In the genomic region with DNA sequence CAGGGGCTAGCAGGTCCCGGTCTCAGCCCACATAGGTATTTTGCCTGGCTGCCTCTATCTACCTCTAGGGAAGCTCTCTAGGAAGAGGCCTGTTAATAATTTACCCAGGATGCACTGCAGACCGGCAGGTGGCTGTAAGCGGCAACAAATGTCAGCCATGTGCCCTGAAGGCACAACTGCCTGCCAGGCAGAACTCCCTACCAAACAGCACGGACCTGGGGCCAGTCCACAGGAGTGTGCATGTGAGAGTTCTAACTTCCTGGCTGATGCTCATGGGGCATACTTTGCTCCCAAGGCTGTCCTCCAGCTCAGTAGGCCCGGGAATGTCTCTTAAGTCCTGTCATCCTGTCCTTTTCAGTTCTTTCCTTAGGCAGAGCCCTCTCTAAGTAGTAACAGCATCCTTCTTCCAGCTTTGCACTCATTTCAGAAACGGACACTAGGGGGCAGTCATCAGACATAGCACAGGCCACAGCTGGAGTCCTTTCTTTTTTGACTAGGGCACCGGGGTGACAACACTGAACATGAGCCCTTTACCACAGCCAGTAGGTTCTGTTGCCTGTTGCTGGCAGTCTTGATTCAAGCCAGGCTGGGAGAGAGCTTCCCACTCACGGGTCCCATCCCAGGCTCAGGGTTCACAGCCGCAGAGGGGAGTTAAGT, we compare ENCODE assay signal across 8 mouse cellular contexts.
DNase-seq lines count a peak whose midpoint lies in the region; ATAC-seq lines count a peak whose summit lies in the region.

No protein-coding gene starts in this region.

- H3K4me2 ChIP-seq in kidney, embryonic 14.5 days (replicated peaks; ENCODE audit: low read depth, low read length), result no peak overlapping the region
- H3K4me2 ChIP-seq in limb, embryonic 13.5 days (replicated peaks), result no peak overlapping the region
- H3K4me2 ChIP-seq in stomach, embryonic 14.5 days (replicated peaks; ENCODE audit: low read depth, low read length), result no peak overlapping the region

- peak; percentile 95 for DNase-seq in 416B (ENCODE audit: low read depth)
- peak; percentile 88 for DNase-seq in adrenal gland, postnatal 10 days
- DNase-seq in embryo, embryonic 9.5 days (ENCODE audit: extremely low spot score), result peak; percentile 85
- peak; percentile 86 for DNase-seq in heart, adult 8-10 months (ENCODE audit: low spot score)
- peak; percentile 76 to 78 for DNase-seq in natural killer cell, adult 2 months (ENCODE audit: low spot score in 2 of 2)

- no peaks in the 10 kb centered on the region for H3K4me1 ChIP-seq in kidney, embryonic 14.5 days (ENCODE audit: control insufficient read depth, insufficient read depth, low read length)
- H3K4me1 ChIP-seq in limb, embryonic 13.5 days, result peaks cover 17% of the 10 kb centered on the region
- H3K4me1 ChIP-seq in stomach, embryonic 14.5 days (ENCODE audit: control insufficient read depth, insufficient read depth, low read length), result no peaks in the 10 kb centered on the region

- no peaks in the 10 kb centered on the region for H3K9me3 ChIP-seq in kidney, embryonic 14.5 days (ENCODE audit: control insufficient read depth, low read length)
- no peaks in the 10 kb centered on the region for H3K9me3 ChIP-seq in limb, embryonic 13.5 days
- H3K9me3 ChIP-seq in stomach, embryonic 14.5 days (ENCODE audit: control insufficient read depth, low read depth, low read length), result no peaks in the 10 kb centered on the region

- H3K4me3 ChIP-seq in kidney, embryonic 14.5 days (ENCODE audit: low read length), result no peak overlapping the region
- H3K4me3 ChIP-seq in limb, embryonic 13.5 days, result no peak overlapping the region
- no peak overlapping the region for H3K4me3 ChIP-seq in stomach, embryonic 14.5 days (ENCODE audit: low read depth, low read length)

- H3K36me3 ChIP-seq in kidney, embryonic 14.5 days (ENCODE audit: control insufficient read depth, insufficient read depth, low read length), result no peaks in the 10 kb centered on the region
- no peaks in the 10 kb centered on the region for H3K36me3 ChIP-seq in limb, embryonic 13.5 days
- H3K36me3 ChIP-seq in stomach, embryonic 14.5 days (ENCODE audit: control insufficient read depth, insufficient read depth, low read length), result no peaks in the 10 kb centered on the region

- peak; percentile 80 for ATAC-seq in kidney, embryonic 14.5 days (ENCODE audit: low FRiP score, low TSS enrichment)
- ATAC-seq in limb, embryonic 13.5 days (ENCODE audit: low FRiP score, low read depth), result peak; percentile 51
- ATAC-seq in stomach, embryonic 14.5 days (ENCODE audit: insufficient number of reproducible peaks, insufficient read depth, low FRiP score, low read depth), result peak; percentile 67; the same call in 1 of the 2 replicates

- no peak overlapping the region for H3K9ac ChIP-seq in kidney, embryonic 14.5 days (ENCODE audit: low read depth, low read length)
- no peak overlapping the region for H3K9ac ChIP-seq in limb, embryonic 13.5 days
- H3K9ac ChIP-seq in stomach, embryonic 14.5 days (replicated peaks; ENCODE audit: low read depth, low read length), result no peak overlapping the region

- H3K27me3 ChIP-seq in kidney, embryonic 14.5 days (ENCODE audit: control insufficient read depth, insufficient read depth, low read length), result no peaks in the 10 kb centered on the region; the same call in 1 of the 2 replicates
- peaks cover 12% of the 10 kb centered on the region for H3K27me3 ChIP-seq in limb, embryonic 13.5 days
- no peaks in the 10 kb centered on the region for H3K27me3 ChIP-seq in stomach, embryonic 14.5 days (ENCODE audit: control insufficient read depth, insufficient read depth, low read length)

- 26% methylated on average over 9 of the region's 9 CpGs for WGBS in kidney, embryonic 14.5 days
- 28% methylated on average over 9 of the region's 9 CpGs for WGBS in limb, embryonic 13.5 days
- WGBS in stomach, embryonic 14.5 days, result 29% methylated on average over 9 of the region's 9 CpGs

- H3K27ac ChIP-seq in kidney, embryonic 14.5 days (ENCODE audit: low read depth, low read length), result no peak overlapping the region
- H3K27ac ChIP-seq in limb, embryonic 13.5 days, result no peak overlapping the region
- H3K27ac ChIP-seq in stomach, embryonic 14.5 days (ENCODE audit: low read length), result no peak overlapping the region
